Mouse (Mus musculus): ENCODE results near the gene Fmn2. TPM values are rescaled to one million over a fixed set of nuclear protein-coding genes. Genes with fewer than 3 reads are reported as not detected.

Gene Fmn2
- polyA plus RNA-seq, 1 experiment from 2014 or later: 0.74 TPM

DNA sequence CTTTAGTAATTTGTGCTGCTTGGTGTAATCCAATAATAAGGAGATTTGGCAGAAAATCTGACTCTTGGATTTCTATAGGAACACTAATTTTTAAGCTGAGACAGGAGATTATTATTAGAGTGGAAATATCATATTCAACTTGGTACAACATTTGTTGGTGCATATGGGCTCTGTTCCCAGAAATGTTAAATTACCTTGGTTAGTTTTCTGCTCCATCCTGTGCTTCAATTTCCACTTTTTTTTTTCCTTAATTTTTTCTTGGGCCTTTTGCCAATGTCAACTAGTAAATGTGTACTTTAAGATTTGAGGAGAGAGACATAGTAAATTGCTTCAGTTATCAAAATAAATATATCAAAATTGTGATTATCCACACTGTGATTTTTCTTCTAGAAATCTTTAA, 163.5 kb downstream of the Fmn2 start:
- Histone ChIP-seq H3K4me2 (ENCODE audit: low read length) (no peak overlapping the region), H3K36me3 (ENCODE audit: control insufficient read depth, insufficient read depth, low read length) (no peaks in the 10 kb centered on the region), H3K4me1 (ENCODE audit: control insufficient read depth in 2 of 2, insufficient read depth in 2 of 2, low read length in 2 of 2) (0 out of 4 replicates have a peak, but pooled peaks cover 0 to 2% of the 10 kb centered on the region in 2 experiments), H3K27ac (replicated peaks in 1 of 2; ENCODE audit: control insufficient read depth in 1 of 2, insufficient read depth in 1 of 2, low read depth in 2 of 2, low read length in 2 of 2) (no peak overlapping the region), H3K9ac (ENCODE audit: low read length) (no peak overlapping the region), H3K9me3 (ENCODE audit: control insufficient read depth, low read length) (no peaks in the 10 kb centered on the region), H3K4me3 (ENCODE audit: control insufficient read depth in 1 of 2, insufficient read depth in 1 of 2, low read depth in 1 of 2, low read length in 2 of 2) (no peak overlapping the region), H3K27me3 (ENCODE audit: control insufficient read depth, insufficient read depth, low read length) (no peaks in the 10 kb centered on the region)
- ATAC-seq (ENCODE audit: insufficient number of reproducible peaks, insufficient read depth, low FRiP score, low read depth): no peak

DNA sequence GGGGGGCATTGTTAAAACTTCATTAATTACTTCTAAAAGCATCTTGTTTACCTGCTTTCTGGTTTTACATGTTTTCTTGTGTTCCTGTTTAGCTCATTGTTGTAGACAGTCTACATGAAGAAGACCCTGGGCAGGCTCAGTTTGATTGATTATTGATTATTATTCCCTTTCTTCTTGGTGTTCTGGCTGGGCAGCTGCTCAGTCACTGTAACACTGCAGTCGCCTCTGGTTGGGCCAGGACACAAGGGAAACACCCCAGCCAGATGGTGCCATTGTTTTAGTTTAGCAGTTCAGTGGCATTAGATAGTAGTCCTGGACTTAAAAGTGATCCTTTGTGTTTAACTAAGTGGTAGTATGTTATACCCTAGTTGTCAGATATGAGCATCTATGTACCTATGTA, 167.5 kb downstream of the Fmn2 start:
- no peaks in the 10 kb centered on the region for H3K36me3 ChIP-seq (ENCODE audit: control insufficient read depth, insufficient read depth, low read length)
- no peaks in the 10 kb centered on the region for H3K27me3 ChIP-seq (ENCODE audit: control insufficient read depth, insufficient read depth, low read length)
- H3K4me3 ChIP-seq (ENCODE audit: control insufficient read depth in 1 of 2, insufficient read depth in 1 of 2, low read depth in 1 of 2, low read length in 2 of 2): no peak overlapping the region
- no peak overlapping the region for H3K27ac ChIP-seq (replicated peaks in 1 of 2; ENCODE audit: control insufficient read depth in 1 of 2, insufficient read depth in 1 of 2, low read depth in 2 of 2, low read length in 2 of 2)
- no peak overlapping the region for H3K9ac ChIP-seq (ENCODE audit: low read length)
- no peaks in the 10 kb centered on the region for H3K4me1 ChIP-seq (ENCODE audit: control insufficient read depth in 2 of 2, insufficient read depth in 2 of 2, low read length in 2 of 2)
- no peaks in the 10 kb centered on the region for H3K9me3 ChIP-seq (ENCODE audit: control insufficient read depth, low read length)
- no peak overlapping the region for H3K4me2 ChIP-seq (ENCODE audit: low read length)
- ATAC-seq (ENCODE audit: insufficient number of reproducible peaks, insufficient read depth, low FRiP score, low read depth): no peak
- 79% methylated on average over 1 of the region's 1 CpGs for WGBS

DNA sequence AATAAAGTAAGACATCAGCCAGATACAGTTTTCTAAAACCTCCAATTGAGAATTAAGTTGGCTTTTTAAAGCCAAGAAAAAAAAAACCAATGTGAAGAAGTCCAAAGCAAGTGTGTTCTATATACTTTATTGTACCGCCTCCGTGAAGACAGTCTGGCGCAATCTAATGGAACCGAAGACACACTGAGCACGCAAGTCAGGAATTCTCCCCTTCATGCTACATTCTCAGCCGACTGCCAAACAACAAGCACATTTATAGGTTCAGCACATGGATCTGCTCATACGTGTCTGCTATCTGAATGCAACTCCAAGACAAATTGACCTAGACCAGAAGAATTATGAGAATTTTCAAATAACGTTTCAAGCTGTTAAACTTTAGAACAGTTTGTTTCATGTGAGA, 169.2 kb downstream of the Fmn2 start:
- H3K9me3 ChIP-seq (ENCODE audit: control insufficient read depth, low read length): no peaks in the 10 kb centered on the region
- H3K4me1 ChIP-seq (ENCODE audit: control insufficient read depth in 2 of 2, insufficient read depth in 2 of 2, low read length in 2 of 2): no peaks in the 10 kb centered on the region
- H3K27ac ChIP-seq (replicated peaks in 1 of 2; ENCODE audit: control insufficient read depth in 1 of 2, insufficient read depth in 1 of 2, low read depth in 2 of 2, low read length in 2 of 2): no peak overlapping the region
- ATAC-seq (ENCODE audit: insufficient number of reproducible peaks, insufficient read depth, low FRiP score, low read depth): no peak
- 83% methylated on average over 8 of the region's 8 CpGs for WGBS
- H3K4me3 ChIP-seq (ENCODE audit: control insufficient read depth in 1 of 2, insufficient read depth in 1 of 2, low read depth in 1 of 2, low read length in 2 of 2): no peak overlapping the region
- no peak overlapping the region for H3K4me2 ChIP-seq (ENCODE audit: low read length)
- H3K27me3 ChIP-seq (ENCODE audit: control insufficient read depth, insufficient read depth, low read length): no peaks in the 10 kb centered on the region
- no peaks in the 10 kb centered on the region for H3K36me3 ChIP-seq (ENCODE audit: control insufficient read depth, insufficient read depth, low read length)
- no peak overlapping the region for H3K9ac ChIP-seq (ENCODE audit: low read length)

DNA sequence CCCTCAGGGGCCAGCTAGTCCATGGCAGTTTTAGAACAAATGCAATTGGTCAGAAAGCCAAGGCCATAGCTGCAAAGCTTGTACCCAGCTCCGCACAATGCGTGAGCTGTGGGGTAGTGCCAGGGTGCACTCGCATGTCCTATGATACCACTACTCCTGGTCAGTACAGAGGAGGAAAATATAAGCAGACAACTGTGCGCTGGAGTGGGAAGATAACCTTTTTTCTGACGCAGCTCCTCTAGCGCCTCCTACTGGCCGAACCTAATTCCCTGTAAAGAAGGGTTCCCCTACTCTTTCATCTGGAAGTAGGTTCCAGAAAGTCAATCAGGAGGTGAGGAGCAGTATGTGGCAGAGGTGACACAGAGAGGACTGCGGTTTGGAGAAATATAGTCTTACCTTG, 173.0 kb downstream of the Fmn2 start:
- Histone ChIP-seq H3K36me3 (ENCODE audit: control insufficient read depth, insufficient read depth, low read length) (no peaks in the 10 kb centered on the region), H3K4me2 (ENCODE audit: low read length) (no peak overlapping the region), H3K9me3 (ENCODE audit: control insufficient read depth, low read length) (no peaks in the 10 kb centered on the region), H3K9ac (ENCODE audit: low read length) (no peak overlapping the region), H3K27ac (replicated peaks in 1 of 2; ENCODE audit: control insufficient read depth in 1 of 2, insufficient read depth in 1 of 2, low read depth in 2 of 2, low read length in 2 of 2) (no peak overlapping the region), H3K4me1 (ENCODE audit: control insufficient read depth in 2 of 2, insufficient read depth in 2 of 2, low read length in 2 of 2) (no peaks in the 10 kb centered on the region), H3K27me3 (ENCODE audit: control insufficient read depth, insufficient read depth, low read length) (no peaks in the 10 kb centered on the region), H3K4me3 (ENCODE audit: control insufficient read depth in 1 of 2, insufficient read depth in 1 of 2, low read depth in 1 of 2, low read length in 2 of 2) (no peak overlapping the region)
- WGBS: 53% methylated on average over 8 of the region's 8 CpGs
- no peak for ATAC-seq (ENCODE audit: insufficient number of reproducible peaks, insufficient read depth, low FRiP score, low read depth)

DNA sequence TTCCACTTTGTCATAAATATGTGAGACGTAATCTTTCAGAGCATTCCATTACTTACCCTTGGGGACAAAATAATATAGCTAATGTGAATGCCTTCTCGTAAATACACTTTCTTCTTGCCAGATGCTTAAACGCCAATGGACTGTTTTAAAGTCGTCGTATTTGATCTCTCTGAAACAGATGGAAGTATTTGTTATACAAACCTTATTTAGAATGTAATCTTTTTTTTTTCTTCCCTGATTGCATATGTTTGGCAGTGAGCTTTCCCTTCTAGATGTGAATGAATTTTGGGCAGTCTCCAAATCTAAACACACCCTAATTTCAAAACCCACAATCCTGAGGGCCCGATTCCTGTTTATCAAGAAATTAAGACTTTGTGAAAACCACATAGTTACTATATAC, 173.7 kb downstream of the Fmn2 start:
- 84% methylated on average over 6 of the region's 6 CpGs for WGBS
- no peak overlapping the region for H3K4me3 ChIP-seq (ENCODE audit: control insufficient read depth in 1 of 2, insufficient read depth in 1 of 2, low read depth in 1 of 2, low read length in 2 of 2)

DNA sequence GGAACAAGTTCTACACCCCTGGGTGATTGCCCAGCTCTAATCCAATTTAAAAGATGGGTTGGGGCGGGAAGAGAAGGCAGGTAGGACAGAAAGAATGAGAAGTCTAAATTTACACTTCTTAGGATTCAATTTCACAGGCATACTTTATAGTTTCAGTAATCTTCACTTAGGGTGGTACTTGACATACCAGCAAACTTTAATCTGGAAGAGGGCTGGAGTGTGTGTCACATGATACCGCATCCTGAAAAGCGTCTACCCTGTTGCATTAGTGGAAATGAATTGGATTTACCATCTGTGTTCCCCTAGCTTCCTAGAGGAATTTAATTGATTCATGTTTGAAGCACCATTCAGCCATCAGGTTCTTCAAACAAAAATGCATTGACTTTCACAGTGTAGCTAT, 174.6 kb downstream of the Fmn2 start:
- Histone ChIP-seq H3K27ac (replicated peaks in 1 of 2; ENCODE audit: control insufficient read depth in 1 of 2, insufficient read depth in 1 of 2, low read depth in 2 of 2, low read length in 2 of 2) (no peak overlapping the region), H3K36me3 (ENCODE audit: control insufficient read depth, insufficient read depth, low read length) (no peaks in the 10 kb centered on the region), H3K4me3 (ENCODE audit: control insufficient read depth in 1 of 2, insufficient read depth in 1 of 2, low read depth in 1 of 2, low read length in 2 of 2) (no peak overlapping the region), H3K9ac (ENCODE audit: low read length) (no peak overlapping the region), H3K27me3 (ENCODE audit: control insufficient read depth, insufficient read depth, low read length) (no peaks in the 10 kb centered on the region), H3K9me3 (ENCODE audit: control insufficient read depth, low read length) (no peaks in the 10 kb centered on the region), H3K4me2 (ENCODE audit: low read length) (no peak overlapping the region), H3K4me1 (ENCODE audit: control insufficient read depth in 2 of 2, insufficient read depth in 2 of 2, low read length in 2 of 2) (no peaks in the 10 kb centered on the region)
- WGBS: 71% methylated on average over 3 of the region's 3 CpGs
- ATAC-seq (ENCODE audit: insufficient number of reproducible peaks, insufficient read depth, low FRiP score, low read depth): no peak

More for the DNA sequence above, 173.7 kb downstream of the Fmn2 start:
- Histone ChIP-seq H3K9me3 (ENCODE audit: control insufficient read depth, low read length) (no peaks in the 10 kb centered on the region), H3K36me3 (ENCODE audit: control insufficient read depth, insufficient read depth, low read length) (no peaks in the 10 kb centered on the region), H3K27ac (replicated peaks in 1 of 2; ENCODE audit: control insufficient read depth in 1 of 2, insufficient read depth in 1 of 2, low read depth in 2 of 2, low read length in 2 of 2) (no peak overlapping the region), H3K4me1 (ENCODE audit: control insufficient read depth in 2 of 2, insufficient read depth in 2 of 2, low read length in 2 of 2) (no peaks in the 10 kb centered on the region), H3K27me3 (ENCODE audit: control insufficient read depth, insufficient read depth, low read length) (no peaks in the 10 kb centered on the region), H3K9ac (ENCODE audit: low read length) (no peak overlapping the region), H3K4me2 (ENCODE audit: low read length) (no peak overlapping the region)
- ATAC-seq (ENCODE audit: insufficient number of reproducible peaks, insufficient read depth, low FRiP score, low read depth): no peak

DNA sequence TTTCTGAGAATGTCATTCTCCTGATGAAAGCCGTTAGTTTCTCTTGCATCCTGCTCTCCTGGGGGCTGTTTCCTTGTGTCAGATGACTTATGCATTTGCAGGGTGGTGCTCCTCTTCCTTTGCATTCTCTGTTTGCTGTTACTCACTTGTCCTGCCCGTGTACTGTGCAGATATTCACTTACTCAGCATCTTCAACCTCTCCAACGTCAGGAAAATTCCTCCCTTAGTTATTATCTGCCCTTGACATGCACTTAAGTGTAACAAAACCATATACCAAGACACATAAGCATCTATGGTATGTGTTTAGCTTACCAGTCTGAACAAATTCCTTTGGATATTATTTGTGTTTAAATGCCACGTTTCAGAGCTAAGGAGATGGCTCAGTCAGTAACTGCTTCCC, 175.6 kb downstream of the Fmn2 start:
- H3K36me3 ChIP-seq (ENCODE audit: control insufficient read depth, insufficient read depth, low read length): no peaks in the 10 kb centered on the region
- no peak overlapping the region for H3K9ac ChIP-seq (ENCODE audit: low read length)
- WGBS: 17% methylated on average over 4 of the region's 4 CpGs
- H3K27ac ChIP-seq (replicated peaks in 1 of 2; ENCODE audit: control insufficient read depth in 1 of 2, insufficient read depth in 1 of 2, low read depth in 2 of 2, low read length in 2 of 2): no peak overlapping the region
- H3K9me3 ChIP-seq (ENCODE audit: control insufficient read depth, low read length): no peaks in the 10 kb centered on the region
- no peaks in the 10 kb centered on the region for H3K4me1 ChIP-seq (ENCODE audit: control insufficient read depth in 2 of 2, insufficient read depth in 2 of 2, low read length in 2 of 2)
- H3K27me3 ChIP-seq (ENCODE audit: control insufficient read depth, insufficient read depth, low read length): no peaks in the 10 kb centered on the region
- no peak for ATAC-seq (ENCODE audit: insufficient number of reproducible peaks, insufficient read depth, low FRiP score, low read depth)
- no peak overlapping the region for H3K4me2 ChIP-seq (ENCODE audit: low read length)
- H3K4me3 ChIP-seq (ENCODE audit: control insufficient read depth in 1 of 2, insufficient read depth in 1 of 2, low read depth in 1 of 2, low read length in 2 of 2): no peak overlapping the region

DNA sequence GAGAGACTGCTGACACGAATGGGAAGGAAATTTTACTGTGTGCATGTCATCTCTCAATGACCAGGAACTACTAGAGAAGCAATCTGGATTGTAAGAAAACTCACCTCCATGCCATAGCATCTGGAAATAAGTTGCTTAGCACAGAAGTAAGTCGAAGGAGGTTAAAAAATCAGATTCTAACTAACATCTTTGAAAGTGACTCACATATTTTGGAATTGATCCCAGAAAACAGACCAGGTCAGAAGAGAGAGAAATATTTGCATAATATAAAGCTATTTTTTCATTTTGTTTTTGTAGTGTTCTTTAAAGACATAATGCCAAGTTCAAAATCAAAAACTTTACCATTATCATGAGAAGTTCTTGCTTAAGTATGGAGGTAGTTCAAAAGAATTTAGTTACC, 187.7 kb downstream of the Fmn2 start:
- Histone ChIP-seq H3K4me1 (ENCODE audit: control insufficient read depth in 2 of 2, insufficient read depth in 2 of 2, low read length in 2 of 2) (no peaks in the 10 kb centered on the region), H3K27ac (replicated peaks in 1 of 2; ENCODE audit: control insufficient read depth in 1 of 2, insufficient read depth in 1 of 2, low read depth in 2 of 2, low read length in 2 of 2) (no peak overlapping the region), H3K9me3 (ENCODE audit: control insufficient read depth, low read length) (no peaks in the 10 kb centered on the region), H3K27me3 (ENCODE audit: control insufficient read depth, insufficient read depth, low read length) (no peaks in the 10 kb centered on the region), H3K4me2 (ENCODE audit: low read length) (no peak overlapping the region), H3K9ac (ENCODE audit: low read length) (no peak overlapping the region), H3K36me3 (ENCODE audit: control insufficient read depth, insufficient read depth, low read length) (no peaks in the 10 kb centered on the region), H3K4me3 (ENCODE audit: control insufficient read depth in 1 of 2, insufficient read depth in 1 of 2, low read depth in 1 of 2, low read length in 2 of 2) (no peak overlapping the region)
- 77% methylated on average over 2 of the region's 2 CpGs for WGBS
- no peak for ATAC-seq (ENCODE audit: insufficient number of reproducible peaks, insufficient read depth, low FRiP score, low read depth)
